Mouse (Mus musculus) fibroblast of lung, adult 2 months (primary cell): ENCODE measurements around the gene Pex1.
"Not testable (repeated sequence)": the region's sequence is repeated elsewhere in the genome, so short reads cannot be mapped to it uniquely, and the experiment has no call there.

ENCODE experiments used
- DNase-seq: peaks from one replicate; pipeline ENCODE4 v3.0.0-alpha.2; 2011; ENCODE audit warnings: low read depth

Gene Pex1

DNA sequence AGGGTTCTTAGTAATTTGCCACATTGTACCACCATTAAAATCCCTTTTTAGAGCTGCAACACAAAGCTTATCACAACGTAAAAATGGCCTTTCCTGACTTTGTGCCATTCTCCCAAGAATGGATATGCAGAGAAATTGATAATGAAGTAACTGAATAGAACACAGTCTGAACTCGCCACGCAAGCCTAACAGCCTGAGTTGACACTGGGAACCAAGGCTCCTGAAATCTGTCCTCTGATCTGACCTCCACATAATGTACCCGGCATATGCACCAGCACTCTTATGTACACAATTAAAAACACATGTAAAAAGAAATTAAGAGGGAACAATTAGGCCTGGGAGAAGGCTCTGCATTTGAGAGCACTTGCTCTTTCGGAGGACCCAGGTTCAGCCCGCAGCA is 49.5 kb downstream of the Pex1 start:
- DNase-seq, result no peak

DNA sequence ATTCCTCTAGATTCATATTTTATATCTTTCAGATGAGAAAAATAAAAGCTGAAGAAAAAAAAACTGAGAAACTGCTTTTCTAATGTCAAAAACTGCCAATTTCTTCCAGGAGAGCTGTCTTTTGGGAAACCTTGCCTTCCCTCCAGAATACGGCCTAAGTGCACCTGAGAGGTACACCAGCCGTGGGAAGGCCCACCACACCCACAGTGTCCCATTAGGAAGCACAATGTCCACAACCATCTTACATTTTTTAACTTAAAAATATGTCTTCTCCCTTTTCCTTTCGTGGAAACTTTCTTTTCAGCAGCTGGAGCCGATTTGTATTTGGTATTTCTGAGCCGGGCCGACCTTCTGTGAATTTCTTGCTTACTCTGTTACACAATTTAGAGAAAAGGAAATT is 50.7 kb downstream of the Pex1 start:
- DNase-seq, result no peak

DNA sequence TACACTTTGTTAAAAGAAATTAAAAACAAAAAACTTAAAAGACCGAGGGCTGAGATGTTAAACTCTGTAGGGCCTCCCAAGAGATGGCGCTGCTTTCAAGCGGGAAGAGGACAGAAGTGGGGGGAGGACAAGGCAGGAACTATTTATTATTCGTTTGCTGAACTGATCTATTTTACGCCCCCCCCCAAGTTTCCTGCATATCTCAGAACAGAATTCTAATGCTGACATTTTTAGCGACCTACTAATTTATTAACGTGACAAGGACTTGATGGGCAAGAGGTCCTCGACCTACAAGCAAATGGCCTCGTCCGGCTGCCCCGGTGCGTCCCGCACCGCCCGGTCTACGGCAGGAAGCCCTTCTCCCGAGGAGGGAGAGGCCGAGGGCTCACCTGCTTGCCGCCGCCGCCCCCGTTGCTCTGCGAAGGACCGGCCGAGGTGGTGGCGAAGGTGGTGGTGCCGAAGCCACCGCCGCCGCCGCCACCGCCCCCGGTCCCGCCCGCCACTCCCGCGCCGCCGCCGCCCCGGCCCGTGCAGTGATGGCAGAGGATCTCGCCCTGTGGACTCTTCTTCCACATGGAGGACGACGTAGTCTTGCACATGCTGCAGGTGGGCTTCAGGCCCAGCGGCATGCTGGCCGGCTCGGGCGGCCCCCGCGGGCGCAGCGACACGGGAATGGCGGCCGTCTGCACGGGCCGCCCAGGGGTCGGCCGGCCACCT is 51.3 kb downstream of the Pex1 start:
- DNase-seq, result peak; percentile 33

DNA sequence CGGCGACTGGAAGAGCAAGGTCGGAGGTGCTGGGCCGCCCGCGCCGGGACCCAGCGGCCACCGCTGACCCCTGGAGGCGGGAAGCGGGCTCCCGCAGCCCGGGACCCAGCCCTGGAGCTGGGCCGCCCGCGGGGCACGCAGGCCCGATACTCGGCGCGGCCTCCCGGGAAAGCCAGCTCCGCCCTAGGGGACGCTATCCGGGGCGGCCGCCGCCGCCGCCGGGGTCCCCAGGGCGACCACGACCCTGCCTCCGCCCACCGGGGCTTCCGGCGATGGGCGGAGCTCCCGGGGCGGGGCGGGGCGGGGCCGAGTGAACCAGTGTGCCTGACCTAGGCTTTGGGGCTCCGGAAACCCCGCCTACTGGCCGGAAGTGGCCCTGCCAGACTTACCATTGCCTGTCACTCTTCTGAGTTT is 51.8 kb downstream of the Pex1 start:
- DNase-seq, result peak; percentile 36

DNA sequence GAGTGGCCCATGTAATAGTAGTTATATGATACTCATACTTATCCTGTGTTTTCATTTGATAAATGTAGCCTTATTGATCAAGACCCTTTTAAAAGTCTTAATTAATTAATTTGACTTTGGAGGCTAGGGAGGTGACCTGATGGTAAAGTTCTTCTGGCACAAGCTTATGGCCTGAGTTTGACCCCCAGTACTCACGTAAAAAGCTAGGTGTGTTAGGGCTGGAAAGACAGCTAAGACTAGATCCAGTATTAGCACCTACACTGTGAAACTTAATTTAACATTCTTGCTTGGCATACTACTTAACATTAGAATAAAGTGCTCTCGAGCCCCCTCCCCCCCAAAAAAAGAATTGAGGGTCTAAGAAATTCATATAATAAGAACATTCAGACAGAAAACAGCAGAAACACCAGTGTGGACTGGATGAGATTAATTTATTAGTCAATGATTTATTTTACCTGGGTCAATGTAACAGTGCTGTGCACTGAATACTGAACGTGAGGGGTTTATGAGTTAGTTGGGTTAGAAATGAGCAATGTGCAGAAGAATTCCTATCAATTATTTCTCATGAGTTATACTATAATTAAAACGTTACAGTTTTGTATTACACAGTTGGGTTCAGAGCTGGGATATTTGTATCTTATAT is 52.5 kb downstream of the Pex1 start:
- no peak for DNase-seq

DNA sequence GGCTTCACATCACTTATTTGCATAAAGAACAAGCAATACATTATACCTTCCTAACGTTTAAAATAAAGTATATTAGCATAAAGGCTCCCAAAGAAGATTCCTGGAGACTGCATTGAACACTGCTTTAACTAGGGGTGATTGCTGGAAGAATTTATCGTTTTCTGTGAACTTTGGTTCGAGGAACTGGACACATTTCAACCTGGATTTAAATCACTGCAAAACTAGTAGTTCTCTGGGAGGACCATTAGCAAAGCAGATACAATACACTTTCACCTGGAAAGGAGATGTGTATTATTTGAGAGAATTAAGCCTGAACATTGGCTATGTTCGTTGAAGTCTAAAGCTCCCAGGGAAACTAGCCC is 53.0 kb downstream of the Pex1 start:
- no peak for DNase-seq

DNA sequence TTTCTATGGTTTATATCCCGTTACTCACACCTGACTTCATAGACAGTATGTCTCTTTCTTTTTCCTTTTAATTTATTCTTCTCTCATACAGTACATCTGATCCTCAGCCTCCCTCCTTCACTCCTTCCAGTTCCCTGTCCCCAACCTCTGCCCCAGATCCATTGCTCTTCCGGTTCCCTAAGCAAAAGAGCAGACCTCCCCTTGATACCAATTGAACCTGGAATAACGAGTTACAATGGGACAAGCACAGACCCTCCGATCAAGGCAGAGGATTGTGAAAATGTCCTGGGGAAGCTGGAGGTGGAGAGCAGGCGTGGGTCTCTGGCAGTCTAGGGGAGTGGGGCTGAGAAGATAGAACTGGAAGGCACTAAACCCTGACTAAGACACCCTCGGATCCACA is 55.0 kb downstream of the Pex1 start, which contains the start of gene Tmbim7:
Gene Tmbim7, plus strand, starts transcription at position 301 of the 400 bp plus-strand sequence.
- DNase-seq, result no peak

DNA sequence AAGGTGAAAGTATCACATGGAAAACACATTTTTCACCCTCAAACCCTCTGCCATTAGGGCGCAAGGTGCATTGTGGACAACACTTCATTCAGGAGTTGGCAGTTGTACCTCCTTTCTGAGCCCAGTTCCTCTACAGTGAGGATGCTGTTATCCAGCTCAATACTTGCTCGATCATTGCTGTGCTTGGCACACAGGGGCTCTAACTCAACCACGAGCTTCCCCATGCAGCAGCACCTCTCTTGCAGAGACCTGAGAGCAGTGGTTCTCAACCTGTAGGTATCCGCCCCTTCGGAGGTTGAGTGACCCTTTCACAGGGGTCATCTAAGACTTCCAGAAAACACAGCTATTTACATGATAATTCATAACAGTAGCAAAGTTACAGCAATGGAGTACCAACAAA is 55.8 kb downstream of the Pex1 start:
- no peak for DNase-seq

DNA sequence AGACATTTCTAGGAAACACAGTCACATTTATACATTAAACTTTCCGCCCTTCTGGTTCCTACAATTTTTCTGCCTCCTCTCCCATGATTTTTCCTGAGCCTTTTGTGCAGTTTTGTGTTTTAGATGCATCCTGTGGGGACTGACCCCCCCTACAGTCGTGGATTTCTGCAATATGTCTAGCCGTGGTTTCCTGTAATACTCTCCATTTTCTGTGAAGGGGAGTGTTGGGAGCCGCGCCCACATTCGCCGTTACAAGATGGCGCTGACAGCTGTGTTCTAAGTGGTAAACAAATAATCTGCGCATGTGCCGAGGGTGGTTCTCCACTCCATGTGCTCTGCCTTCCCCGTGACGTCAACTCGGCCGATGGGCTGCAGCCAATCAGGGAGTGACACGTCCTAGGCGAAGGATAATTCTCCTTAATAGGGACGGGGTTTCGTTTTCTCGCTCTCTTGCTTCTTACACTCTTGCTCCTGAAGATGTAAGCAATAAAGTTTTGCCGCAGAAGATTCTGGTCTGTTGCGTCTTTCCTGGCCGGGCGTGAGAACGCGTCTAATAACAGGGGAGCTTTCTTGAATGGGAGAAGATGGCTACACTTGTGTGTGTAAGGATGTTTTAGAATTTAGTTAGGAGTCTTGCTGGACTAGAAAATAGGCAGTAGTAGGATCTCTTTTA is 57.2 kb downstream of the Pex1 start:
- DNase-seq, result not testable (repeated sequence)

DNA sequence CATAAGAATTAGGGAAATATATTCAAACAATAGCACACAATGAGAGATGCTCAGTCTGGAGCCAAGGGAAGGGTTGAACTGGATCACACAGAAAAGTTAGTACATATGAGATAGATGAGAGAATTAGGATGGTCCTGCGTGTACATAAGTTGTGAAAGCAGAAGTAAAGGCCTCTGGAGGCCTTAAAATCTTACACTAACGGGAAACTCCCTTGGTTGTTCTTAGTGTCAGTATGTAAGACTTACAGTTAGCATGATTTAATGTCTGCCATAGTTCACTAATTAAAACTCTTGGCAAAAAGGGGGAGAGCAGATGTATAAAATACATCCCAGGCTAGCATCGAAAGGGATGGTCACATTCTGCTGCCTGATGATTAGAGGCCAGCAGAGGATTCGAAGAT is 57.9 kb downstream of the Pex1 start:
- no peak for DNase-seq

DNA sequence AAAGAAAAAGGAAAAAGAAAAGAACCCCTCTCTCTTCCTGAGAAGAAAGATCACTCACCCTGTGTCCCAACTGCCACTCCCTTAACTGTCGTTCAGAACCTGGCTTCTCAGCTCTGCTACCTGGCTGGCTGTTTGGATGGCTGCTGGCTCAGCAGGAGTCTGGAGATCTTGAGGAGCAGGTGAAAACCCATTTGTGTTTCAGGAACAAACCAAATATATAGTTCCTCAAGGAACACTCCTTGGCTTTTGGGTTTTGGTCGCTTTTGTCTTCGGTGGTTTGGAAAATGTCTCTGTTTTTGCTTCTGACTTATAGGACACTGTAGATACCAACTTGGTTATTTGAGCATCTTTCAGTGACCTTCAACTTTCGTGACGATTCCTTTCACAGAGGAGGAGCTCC is 61.2 kb downstream of the Pex1 start, which contains the start of gene Gatad1:
Gene Gatad1, minus strand, starts transcription at position 101 of the 400 bp plus-strand sequence.
- DNase-seq, result no peak

DNA sequence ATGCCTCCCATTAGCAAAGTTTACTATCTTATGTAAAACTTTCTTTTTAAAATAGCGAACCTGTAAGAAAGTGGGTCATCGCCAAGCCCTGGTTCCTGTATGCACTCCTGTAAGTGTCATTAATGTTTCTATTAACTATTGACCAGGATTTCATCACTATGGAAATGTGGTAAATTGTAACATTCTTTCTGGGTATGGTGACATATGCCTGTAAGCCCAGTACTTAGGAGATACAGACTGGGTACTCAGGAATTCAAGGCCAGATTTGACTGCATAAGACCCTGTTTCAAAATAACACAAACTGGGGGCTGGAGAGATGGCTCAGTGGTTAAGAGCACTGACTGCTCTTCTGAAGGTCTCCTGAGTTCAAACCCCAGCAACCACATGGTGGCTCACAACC is 69.4 kb downstream of the Pex1 start:
- no peak for DNase-seq

DNA sequence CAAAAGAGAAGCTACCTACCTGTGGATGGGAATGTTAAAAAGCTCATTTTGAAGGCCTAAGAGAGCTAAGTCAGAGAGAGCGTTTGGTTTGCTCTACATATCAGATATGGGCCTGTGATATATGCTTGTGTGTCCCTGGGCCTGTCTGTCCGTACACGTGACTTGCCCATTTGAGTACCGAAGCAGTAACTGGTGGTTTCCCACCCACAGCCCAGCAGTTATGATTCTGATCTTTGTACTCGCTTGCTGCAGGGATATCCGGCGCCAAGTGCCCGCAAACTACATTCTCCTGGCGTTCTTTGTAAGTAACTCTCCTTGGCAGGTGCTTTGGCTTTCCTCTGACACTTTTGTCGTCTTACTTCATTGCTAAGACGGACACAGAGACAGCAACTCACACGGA is 70.7 kb downstream of the Pex1 start:
- DNase-seq, result no peak

DNA sequence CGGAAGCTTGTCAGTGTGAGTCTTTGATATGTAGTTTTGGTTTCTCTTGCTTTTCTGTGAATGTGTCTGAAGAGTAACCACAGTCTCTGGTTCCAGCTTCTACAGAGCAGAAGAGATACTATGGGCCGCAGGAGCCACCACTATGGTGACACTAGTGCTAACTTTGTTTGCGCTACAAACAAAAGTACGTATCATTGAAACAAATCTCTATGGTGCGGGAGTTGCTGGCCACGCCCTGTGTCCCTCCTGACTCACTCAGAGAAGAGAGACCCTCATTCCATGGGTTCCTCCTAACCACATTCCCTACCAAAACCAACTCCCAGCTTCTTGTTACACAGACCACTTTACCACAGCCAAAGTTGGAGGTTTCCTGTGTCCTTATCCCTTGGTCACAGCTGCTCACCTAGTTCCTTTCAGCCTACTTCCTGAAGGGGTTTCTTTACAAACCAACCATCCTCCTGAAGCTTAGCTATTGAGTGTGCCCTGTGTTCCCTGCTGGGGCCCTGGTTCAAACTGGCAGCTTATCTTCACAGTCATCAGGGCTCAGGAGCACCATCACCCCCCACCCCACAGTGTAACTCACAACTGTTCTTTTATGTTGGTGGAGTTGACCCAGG is 74.2 kb downstream of the Pex1 start:
- DNase-seq, result no peak
